Mouse (Mus musculus): Measurements from ENCODE around the gene Lrfn3. TPM values are rescaled to one million over a fixed set of nuclear protein-coding genes. Genes with fewer than 3 reads are reported as not detected.

Gene Lrfn3
- polyA plus RNA-seq, 1 experiment from 2014 or later: 4.9 TPM

- H3K27ac ChIP-seq: peak overlapping the region; percentile 92
- H3K36me3 ChIP-seq: no peaks in the 10 kb centered on the region
- ATAC-seq (ENCODE audit: insufficient read depth, low FRiP score, low read depth): no peak
- H3K4me3 ChIP-seq (replicated peaks): peak overlapping the region; percentile 75
- peaks cover 11% of the 10 kb centered on the region; the same call in 1 of the 2 replicates for H3K4me1 ChIP-seq
- no peaks in the 10 kb centered on the region for H3K27me3 ChIP-seq (replicated peaks)
- H3K4me2 ChIP-seq: peak overlapping the region; percentile 78
- no peak overlapping the region for H3K9ac ChIP-seq
- WGBS: 19% methylated on average over 6 of the region's 6 CpGs
- no peaks in the 10 kb centered on the region for H3K9me3 ChIP-seq
Observed at GRCm38 (mm10) chr7:30322865-30323264, 39.7 kb downstream of the Lrfn3 start.

- WGBS: 1% methylated on average over 20 of the region's 20 CpGs
- no peaks in the 10 kb centered on the region for H3K27me3 ChIP-seq (replicated peaks)
Observed at GRCm38 (mm10) chr7:30322285-30322667, 40.3 kb downstream of the Lrfn3 start.

GRCm38 (mm10) chr7:30321539-30322284 lies 40.9 kb downstream of the Lrfn3 start, which contains the start of gene E130208F15Rik:
TSS of gene E130208F15Rik (plus strand) at chr7:30321740.
- Histone ChIP-seq H3K27me3 (replicated peaks) (no peaks in the 10 kb centered on the region), H3K9me3 (no peaks in the 10 kb centered on the region), H3K4me1 (peaks cover 11% of the 10 kb centered on the region; the same call in 1 of the 2 replicates), H3K4me2 (peak within 1 kb of the TSS; percentile 78), H3K4me3 (replicated peaks) (peak within 1 kb of the TSS; percentile 75), H3K27ac (peak within 1 kb of the TSS; percentile 93), H3K9ac (peak within 1 kb of the TSS; percentile 60), H3K36me3 (no peaks in the 10 kb centered on the region)
- under 1% methylated on average over 63 of the region's 63 CpGs for WGBS
- peak; percentile 59 for ATAC-seq (ENCODE audit: insufficient read depth, low FRiP score, low read depth)

More at GRCm38 (mm10) chr7:30322285-30322667, 40.3 kb downstream of the Lrfn3 start:
- Histone ChIP-seq H3K4me2 (peak overlapping the region; percentile 78), H3K27ac (peak overlapping the region; percentile 93), H3K9ac (peak overlapping the region; percentile 60), H3K4me3 (replicated peaks) (peak overlapping the region; percentile 75), H3K36me3 (no peaks in the 10 kb centered on the region), H3K4me1 (peaks cover 11% of the 10 kb centered on the region; the same call in 1 of the 2 replicates), H3K9me3 (no peaks in the 10 kb centered on the region)
- ATAC-seq (ENCODE audit: insufficient read depth, low FRiP score, low read depth): peak; percentile 99

- H3K36me3 ChIP-seq: no peaks in the 10 kb centered on the region
- H3K27ac ChIP-seq: no peak overlapping the region
- H3K27me3 ChIP-seq (replicated peaks): no peaks in the 10 kb centered on the region
- peaks cover 11% of the 10 kb centered on the region; the same call in 1 of the 2 replicates for H3K4me1 ChIP-seq
- peak overlapping the region; percentile 78 for H3K4me2 ChIP-seq
- peak overlapping the region; percentile 75 for H3K4me3 ChIP-seq (replicated peaks)
- H3K9ac ChIP-seq: no peak overlapping the region
- WGBS: 78% methylated on average over 2 of the region's 2 CpGs
- H3K9me3 ChIP-seq: no peaks in the 10 kb centered on the region
- ATAC-seq (ENCODE audit: insufficient read depth, low FRiP score, low read depth): no peak
Observed at GRCm38 (mm10) chr7:30320946-30321345, 41.6 kb downstream of the Lrfn3 start.

GRCm38 (mm10) chr7:30318142-30318541 lies 44.4 kb downstream of the Lrfn3 start:
- H3K9me3 ChIP-seq: no peaks in the 10 kb centered on the region
- ATAC-seq (ENCODE audit: insufficient read depth, low FRiP score, low read depth): no peak
- H3K9ac ChIP-seq: no peak overlapping the region
- H3K4me2 ChIP-seq: no peak overlapping the region
- no peak overlapping the region for H3K27ac ChIP-seq
- no peaks in the 10 kb centered on the region for H3K27me3 ChIP-seq (replicated peaks)
- peaks cover 11% of the 10 kb centered on the region; the same call in 1 of the 2 replicates for H3K4me1 ChIP-seq
- no peaks in the 10 kb centered on the region for H3K36me3 ChIP-seq
- H3K4me3 ChIP-seq (replicated peaks): no peak overlapping the region
- WGBS: 97% methylated on average over 3 of the region's 3 CpGs

- Histone ChIP-seq H3K36me3 (no peaks in the 10 kb centered on the region), H3K4me2 (peak overlapping the region; percentile 46), H3K4me1 (0 out of 2 replicates have a peak, but pooled peaks cover 3% of the 10 kb centered on the region), H3K9me3 (no peaks in the 10 kb centered on the region), H3K27me3 (replicated peaks) (no peaks in the 10 kb centered on the region), H3K27ac (no peak overlapping the region), H3K4me3 (replicated peaks) (peak overlapping the region; percentile 44), H3K9ac (no peak overlapping the region)
- 65% methylated on average over 13 of the region's 13 CpGs for WGBS
- ATAC-seq (ENCODE audit: insufficient read depth, low FRiP score, low read depth): no peak
Observed at GRCm38 (mm10) chr7:30315559-30316529, 46.7 kb downstream of the Lrfn3 start.

GRCm38 (mm10) chr7:30314721-30315155 lies 47.8 kb downstream of the Lrfn3 start, which contains the start of gene Syne4:
TSS of gene Syne4 (plus strand) at chr7:30314807.
- peak within 1 kb of the TSS; percentile 39 for H3K9ac ChIP-seq
- no peaks in the 10 kb centered on the region for H3K9me3 ChIP-seq
- H3K27ac ChIP-seq: peak within 1 kb of the TSS; percentile 61
- no peaks in the 10 kb centered on the region for H3K27me3 ChIP-seq (replicated peaks)
- peak; percentile 76; the same call in 1 of the 2 replicates for ATAC-seq (ENCODE audit: insufficient read depth, low FRiP score, low read depth)
- H3K4me2 ChIP-seq: peak within 1 kb of the TSS; percentile 46
- peak within 1 kb of the TSS; percentile 44 for H3K4me3 ChIP-seq (replicated peaks)
- no peaks in the 10 kb centered on the region for H3K36me3 ChIP-seq
- WGBS: 6% methylated on average over 9 of the region's 9 CpGs
- 0 out of 2 replicates have a peak, but pooled peaks cover 4% of the 10 kb centered on the region for H3K4me1 ChIP-seq

GRCm38 (mm10) chr7:30313666-30314320 lies 48.8 kb downstream of the Lrfn3 start:
- no peak overlapping the region for H3K4me3 ChIP-seq (replicated peaks)
- no peak overlapping the region for H3K9ac ChIP-seq
- H3K4me1 ChIP-seq: peaks cover 13% of the 10 kb centered on the region; the same call in 1 of the 2 replicates
- 44% methylated on average over 27 of the region's 27 CpGs for WGBS
- H3K4me2 ChIP-seq: no peak overlapping the region
- H3K9me3 ChIP-seq: no peaks in the 10 kb centered on the region
- no peaks in the 10 kb centered on the region for H3K36me3 ChIP-seq
- H3K27me3 ChIP-seq (replicated peaks): no peaks in the 10 kb centered on the region
- no peak overlapping the region for H3K27ac ChIP-seq
- ATAC-seq (ENCODE audit: insufficient read depth, low FRiP score, low read depth): no peak

GRCm38 (mm10) chr7:30310136-30310535 lies 52.4 kb downstream of the Lrfn3 start:
- Histone ChIP-seq H3K9me3 (no peaks in the 10 kb centered on the region), H3K36me3 (no peaks in the 10 kb centered on the region), H3K4me1 (peaks cover 19% of the 10 kb centered on the region; the same call in 1 of the 2 replicates), H3K27ac (no peak overlapping the region), H3K4me3 (replicated peaks) (no peak overlapping the region), H3K9ac (no peak overlapping the region), H3K27me3 (replicated peaks) (no peaks in the 10 kb centered on the region), H3K4me2 (no peak overlapping the region)
- WGBS: 81% methylated on average over 12 of the region's 12 CpGs
- ATAC-seq (ENCODE audit: insufficient read depth, low FRiP score, low read depth): no peak

GRCm38 (mm10) chr7:30309395-30310129 lies 53.0 kb downstream of the Lrfn3 start:
- 56% methylated on average over 15 of the region's 15 CpGs for WGBS
- peak overlapping the region; percentile 36; the same call in 1 of the 2 replicates for H3K27ac ChIP-seq

More at GRCm38 (mm10) chr7:30309395-30310129, 53.0 kb downstream of the Lrfn3 start:
- H3K9me3 ChIP-seq: no peaks in the 10 kb centered on the region
- H3K4me1 ChIP-seq: peaks cover 19% of the 10 kb centered on the region; the same call in 1 of the 2 replicates
- no peaks in the 10 kb centered on the region for H3K36me3 ChIP-seq
- no peaks in the 10 kb centered on the region for H3K27me3 ChIP-seq (replicated peaks)
- H3K9ac ChIP-seq: peak overlapping the region; percentile 35
- H3K4me3 ChIP-seq (replicated peaks): peak overlapping the region; percentile 67
- H3K4me2 ChIP-seq: peak overlapping the region; percentile 85
- ATAC-seq (ENCODE audit: insufficient read depth, low FRiP score, low read depth): no peak
